Comparison of ENCODE assay signal across 14 mouse cellular contexts in the genomic region with DNA sequence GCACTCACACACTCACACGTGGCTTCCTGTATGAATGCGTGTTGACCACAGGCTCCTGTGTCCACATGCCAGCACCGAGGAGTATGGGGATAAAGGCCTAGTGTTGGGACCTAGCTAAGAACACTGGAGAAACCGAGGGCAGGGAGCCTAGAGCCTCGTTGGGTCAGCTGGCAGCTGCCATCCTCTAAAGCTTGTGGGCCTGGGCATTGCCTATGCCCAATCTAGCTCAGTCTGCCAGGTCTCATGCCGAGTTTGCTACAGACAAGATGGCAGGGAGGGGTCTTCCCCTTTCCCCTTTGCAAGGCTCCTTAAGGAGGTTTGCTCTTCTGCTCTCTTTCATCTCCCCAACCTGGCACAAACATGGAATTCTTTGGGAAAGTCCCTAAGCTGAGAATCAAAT.
"Had no signal": no experiment of that assay in that cellular context is flagged by ENCODE, and none has a peak within 500 bp of the region (broad histone marks: within the 10 kb centered on the region; RNA-seq: fewer than 3 reads in every experiment).

No protein-coding gene starts in this region.

- H3K36me3 ChIP-seq: kidney, embryonic 15.5 days; limb, embryonic 12.5 days; liver, embryonic 13.5 days; lung, embryonic 15.5 days; midbrain, embryonic 12.5 days had no signal

- H3K4me3 ChIP-seq: kidney, embryonic 15.5 days; limb, embryonic 12.5 days; liver, embryonic 13.5 days; lung, embryonic 15.5 days; megakaryocyte, embryonic 14.5 days; midbrain, embryonic 12.5 days had no signal

- H3K9me3 ChIP-seq: kidney, embryonic 15.5 days; limb, embryonic 12.5 days; liver, embryonic 13.5 days; lung, embryonic 15.5 days had no signal

- H3K4me1 ChIP-seq: liver, embryonic 13.5 days had no signal

- H3K27ac ChIP-seq: kidney, embryonic 15.5 days; limb, embryonic 12.5 days; liver, embryonic 13.5 days; lung, embryonic 15.5 days; macrophage; midbrain, embryonic 12.5 days; stomach, postnatal 0 days had no signal

- H3K27me3 ChIP-seq: kidney, embryonic 15.5 days; liver, embryonic 13.5 days had no signal

- DNase-seq: kidney, adult 2 months; kidney, postnatal 14 days; liver; liver, embryonic 13.5 days; liver, postnatal 0 days; lung, postnatal 14 days; thymus, postnatal 4 days had no signal

- H3K4me2 ChIP-seq: kidney, embryonic 15.5 days; limb, embryonic 12.5 days; liver, embryonic 13.5 days; lung, embryonic 15.5 days; midbrain, embryonic 12.5 days had no signal

- ATAC-seq: liver, postnatal 0 days had no signal

- H3K9ac ChIP-seq: kidney, embryonic 15.5 days; limb, embryonic 12.5 days; liver, embryonic 13.5 days; liver, postnatal 0 days; lung, embryonic 15.5 days; midbrain, embryonic 12.5 days had no signal
